19 mouse cellular contexts compared by ENCODE assay signal in genomic region chr10:42192951-42193350, GRCm38 (mm10).
DNase-seq lines count a peak whose midpoint lies in the region; ATAC-seq lines count a peak whose summit lies in the region.
"Had no signal": no experiment of that assay in that cellular context is flagged by ENCODE, and none has a peak within 500 bp of the region (broad histone marks: within the 10 kb centered on the region; RNA-seq: fewer than 3 reads in every experiment).

No protein-coding gene starts in this region.

- H3K27me3 ChIP-seq in hindbrain, embryonic 10.5 days (ENCODE audit: insufficient read depth, poor library complexity, severe bottlenecking): peaks cover 76% of the 10 kb centered on the region
- H3K27me3 ChIP-seq: limb, embryonic 13.5 days; neural tube, embryonic 13.5 days had no signal

- peak; percentile 46 for ATAC-seq in activated CD4-positive, CD25-positive, alpha-beta regulatory T cell, adult 4 months
- ATAC-seq: forebrain, embryonic 16.5 days; intestine, postnatal 0 days had no signal

- H3K9me3 ChIP-seq in hindbrain, embryonic 10.5 days: peaks cover 12% of the 10 kb centered on the region; the same call in 1 of the 2 replicates

- no peak overlapping the region for H3K27ac ChIP-seq in hindbrain, embryonic 10.5 days
- H3K27ac ChIP-seq: limb, embryonic 13.5 days; neural tube, embryonic 13.5 days had no signal

- H3K4me3 ChIP-seq in hindbrain, embryonic 10.5 days: no peak overlapping the region
- H3K4me3 ChIP-seq: limb, embryonic 13.5 days; neural tube, embryonic 13.5 days had no signal

- DNase-seq in spleen, postnatal 36 days (ENCODE audit: low spot score in 2 of 2): peak; percentile 52 to 57
- DNase-seq in spleen, postnatal 4 days (ENCODE audit: low spot score in 2 of 2): no peak
- DNase-seq in naive thymus-derived CD4-positive, alpha-beta T cell, adult 2 months (ENCODE audit: low read depth): peak; percentile 26
- no peak for DNase-seq in hindbrain, embryonic 10.5 days (ENCODE audit: low spot score)
- DNase-seq in cerebellum, adult 18-20 months: no peak
- no peak for DNase-seq in urinary bladder, postnatal 36 days (ENCODE audit: low spot score in 2 of 2)
- DNase-seq: adrenal gland, postnatal 14 days; cerebellum, postnatal 25 days; kidney, postnatal 25 days; layer of hippocampus, postnatal 36 days; lung, adult 18-20 months; lung, postnatal 4 days; midbrain, embryonic 14.5 days; right cerebral cortex, adult 18-20 months had no signal

- H3K4me1 ChIP-seq in hindbrain, embryonic 10.5 days (replicated peaks): peaks cover 53% of the 10 kb centered on the region

- WGBS in hindbrain, embryonic 10.5 days: 7% methylated on average over 6 of the region's 6 CpGs

- H3K36me3 ChIP-seq in hindbrain, embryonic 10.5 days: peaks cover 21% of the 10 kb centered on the region

Comparison
In these comparisons a context has a peak if more than half of its experiments do, and no peak if none do; other contexts are left out.
1. DNase-seq: peak in spleen, postnatal 36 days (2 of 2) and naive thymus-derived CD4-positive, alpha-beta T cell, adult 2 months (single experiment); none in spleen, postnatal 4 days (0 of 2), hindbrain, embryonic 10.5 days (single experiment), cerebellum, adult 18-20 months (0 of 2) and urinary bladder, postnatal 36 days (0 of 2).